Mouse (Mus musculus): Measurements from ENCODE around the gene Brox.

DNA sequence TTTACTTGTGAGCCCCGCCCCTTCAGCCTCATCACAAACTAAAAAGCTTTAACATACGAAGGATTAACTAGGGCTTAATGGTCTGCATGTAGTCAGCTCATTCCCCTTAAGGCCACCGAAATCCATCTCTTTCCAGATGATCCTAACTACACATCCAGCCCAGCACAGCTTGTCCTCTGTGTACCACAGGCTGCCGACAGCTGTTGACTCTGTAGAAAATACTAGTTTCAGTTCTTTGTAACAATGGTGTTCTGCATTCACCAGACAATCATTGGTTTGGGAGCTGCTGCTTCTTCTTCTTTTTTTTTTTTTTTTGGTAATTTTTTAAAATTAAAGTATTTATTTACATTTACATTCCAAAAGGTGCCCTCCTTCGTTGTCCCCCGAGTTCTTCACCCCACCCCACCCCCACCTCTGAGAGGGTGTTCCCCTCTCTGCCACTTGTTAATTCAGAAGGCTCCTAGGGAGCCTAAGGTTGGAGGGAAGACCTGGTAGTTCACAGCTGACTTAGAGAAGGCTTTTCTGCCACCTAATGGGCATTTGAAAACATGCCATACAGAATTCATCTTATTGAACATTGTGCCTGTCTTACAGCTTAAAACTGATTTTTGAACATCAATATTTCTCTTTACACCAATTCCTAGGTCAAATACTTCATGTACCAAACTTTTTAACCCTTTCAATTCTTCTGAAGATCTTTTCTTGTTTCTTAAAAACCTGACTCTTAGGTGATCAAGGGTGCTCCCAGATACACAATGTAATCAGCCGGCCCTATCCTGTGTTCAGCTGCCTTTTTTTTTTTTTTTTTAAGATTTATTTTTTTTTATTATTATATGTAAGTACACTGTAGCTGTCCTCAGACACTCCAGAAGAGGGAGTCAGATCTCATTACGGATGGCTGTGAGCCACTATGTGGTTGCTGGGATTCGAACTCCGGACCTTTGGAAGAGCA is 23.9 kb downstream of the Brox start:
- TF ChIP-seq CTCF (IDR thresholded peaks at IDR 0.05; ENCODE audit: borderline replicate concordance, insufficient read depth, low read length) (no peak), POLR2A (IDR thresholded peaks at IDR 0.05; ENCODE audit: low read depth, low read length) (no peak)

Measured in embryonic fibroblast, embryonic 13.5 days (primary cell).